Mouse (Mus musculus): ENCODE data around the gene Oma1. TPM values are rescaled to one million over a fixed set of nuclear protein-coding genes. Genes with fewer than 3 reads are reported as not detected.

Oma1 gene
- 7.2 TPM for polyA plus RNA-seq (2012; fragmentation: generic; extraction: Trizol)

DNA sequence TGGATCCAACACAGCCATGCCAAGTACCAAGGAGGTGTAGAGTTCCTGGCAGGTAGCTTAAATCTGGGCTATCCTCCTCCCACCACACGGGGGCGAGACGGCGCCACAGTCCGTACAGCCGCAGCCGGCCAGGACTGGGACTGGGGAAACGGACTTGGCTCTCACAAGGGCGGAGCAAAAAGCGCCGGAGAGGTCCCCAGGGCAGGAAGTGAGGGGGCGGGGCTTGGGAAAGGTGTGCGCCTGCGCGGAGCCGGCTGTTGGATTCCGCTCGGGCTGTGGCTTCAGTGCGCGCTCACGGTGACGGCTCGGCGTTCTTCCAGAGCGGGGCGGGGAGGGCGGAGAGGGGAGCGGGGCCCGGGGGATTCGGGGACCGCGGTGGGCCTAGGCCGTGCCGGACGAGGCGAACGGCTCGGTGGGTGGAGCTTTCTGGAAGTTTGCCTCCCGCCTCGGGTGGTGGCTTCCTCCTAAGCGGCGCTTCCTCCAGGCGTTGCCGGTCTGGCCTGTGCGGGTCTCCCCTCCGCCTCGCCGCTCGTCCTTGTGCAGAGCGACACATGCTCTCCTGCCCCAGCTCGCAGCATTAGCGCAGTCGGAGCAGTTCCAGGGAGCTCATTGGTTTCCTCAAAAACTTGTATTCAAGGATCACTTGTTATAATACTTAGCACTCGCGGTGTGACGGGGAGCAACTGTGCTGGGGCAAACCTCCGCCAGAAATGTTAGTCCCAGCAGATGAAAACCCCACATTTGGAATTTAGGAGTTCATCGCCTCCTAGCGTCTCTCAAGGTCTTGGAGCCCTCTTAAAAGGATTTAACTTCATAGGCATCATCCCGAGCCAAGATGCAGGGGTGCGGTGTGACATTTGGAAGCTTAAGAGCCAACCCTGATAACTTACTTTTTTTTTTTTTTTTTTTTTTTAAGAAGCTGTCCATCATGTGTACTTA is at the start of gene Oma1:
Gene Oma1, plus strand, starts transcription at position 226 of the 939 bp plus-strand sequence.
- Histone ChIP-seq H3K36me3 (ENCODE audit: control insufficient read depth, insufficient read depth) (no peaks in the 10 kb centered on the region), H3K79me2 (ENCODE audit: control insufficient read depth, insufficient read depth) (no peaks in the 10 kb centered on the region), H3ac (ENCODE audit: control insufficient read depth, insufficient read length) (peak within 1 kb of the TSS; percentile 79), H3K4me2 (ENCODE audit: low read depth) (peak within 1 kb of the TSS; percentile 81), H3K27me3 (ENCODE audit: control insufficient read depth, insufficient read depth, insufficient read length) (no peaks in the 10 kb centered on the region), H3K4me3 (peak within 1 kb of the TSS; percentile 40)
- TF ChIP-seq POLR2A (IDR thresholded peaks at IDR 0.05; ENCODE audit: insufficient read length, low read depth) (peak; percentile 79), MAX (IDR thresholded peaks at IDR 0.05; ENCODE audit: low read depth) (no peak), POLR2AphosphoS2 (IDR thresholded peaks at IDR 0.05; ENCODE audit: insufficient read length, low read depth) (peak; percentile 71), MYOD1 (IDR thresholded peaks at IDR 0.05; ENCODE audit: control insufficient read depth in 1 of 3, insufficient read length in 2 of 3, low read depth in 2 of 3) (no peak), REST (IDR thresholded peaks at IDR 0.05; ENCODE audit: insufficient read depth, insufficient read length) (no peak), SRF (IDR thresholded peaks at IDR 0.05; ENCODE audit: control insufficient read depth, insufficient read length, low read depth) (no peak), TCF12 (IDR thresholded peaks at IDR 0.05; ENCODE audit: insufficient read depth, poor library complexity, severe bottlenecking) (no peak), MYOG (IDR thresholded peaks at IDR 0.05; ENCODE audit: control insufficient read depth in 1 of 3, insufficient read depth in 1 of 3, insufficient read length in 2 of 3, low read depth in 2 of 3) (peak in 1 of 3 experiments; percentile 13), TCF3 (IDR thresholded peaks at IDR 0.05; ENCODE audit: insufficient read length, low read depth) (no peak)

DNA sequence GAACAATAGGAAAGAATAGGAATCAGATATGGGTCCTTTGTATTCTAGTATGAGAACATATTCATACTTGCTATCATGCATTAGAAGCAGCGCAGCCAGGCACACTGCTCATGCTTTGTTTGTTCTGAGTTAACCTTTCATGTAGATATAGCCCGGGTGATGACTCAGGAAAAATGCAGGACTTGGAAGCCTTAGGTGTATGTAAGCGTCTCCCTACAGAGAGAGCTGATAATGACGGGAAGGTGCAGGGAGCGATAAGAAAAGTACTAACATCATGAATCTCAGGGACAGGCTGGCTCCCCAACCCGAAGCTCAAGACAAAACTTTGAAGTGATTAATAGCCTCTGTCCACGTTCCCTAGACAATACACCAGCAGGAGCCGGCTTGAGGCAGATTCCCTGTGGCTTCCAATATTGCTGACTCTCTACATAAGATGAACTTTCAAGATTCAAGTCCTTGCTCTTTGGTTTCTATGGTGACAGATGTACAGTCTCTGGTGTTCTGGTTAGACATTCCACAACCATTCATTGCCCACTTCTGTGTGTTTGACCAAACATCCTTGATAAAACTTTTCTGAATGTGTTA is 49.7 kb upstream of the Oma1 start:
- Histone ChIP-seq H3ac (ENCODE audit: control insufficient read depth, insufficient read length) (no peak overlapping the region), H3K27me3 (ENCODE audit: control insufficient read depth, insufficient read depth, insufficient read length) (no peaks in the 10 kb centered on the region), H3K79me2 (ENCODE audit: control insufficient read depth, insufficient read depth) (no peaks in the 10 kb centered on the region), H3K4me3 (no peak overlapping the region), H3K4me2 (ENCODE audit: low read depth) (peak overlapping the region; percentile 13), H3K36me3 (ENCODE audit: control insufficient read depth, insufficient read depth) (no peaks in the 10 kb centered on the region)
- no peak for TF ChIP-seq REST (IDR thresholded peaks at IDR 0.05; ENCODE audit: insufficient read depth, insufficient read length)
- TF ChIP-seq MYOG (IDR thresholded peaks at IDR 0.05; ENCODE audit: control insufficient read depth in 1 of 3, insufficient read depth in 1 of 3, insufficient read length in 2 of 3, low read depth in 2 of 3), result no peak
- no peak for TF ChIP-seq TCF3 (IDR thresholded peaks at IDR 0.05; ENCODE audit: insufficient read length, low read depth)
- TF ChIP-seq E2F4 (IDR thresholded peaks at IDR 0.05; ENCODE audit: insufficient read depth), result no peak
- TF ChIP-seq SRF (IDR thresholded peaks at IDR 0.05; ENCODE audit: control insufficient read depth, insufficient read length, low read depth), result no peak
- TF ChIP-seq MAX (IDR thresholded peaks at IDR 0.05; ENCODE audit: low read depth), result no peak
- TF ChIP-seq POLR2AphosphoS2 (IDR thresholded peaks at IDR 0.05; ENCODE audit: insufficient read length, low read depth), result no peak

DNA sequence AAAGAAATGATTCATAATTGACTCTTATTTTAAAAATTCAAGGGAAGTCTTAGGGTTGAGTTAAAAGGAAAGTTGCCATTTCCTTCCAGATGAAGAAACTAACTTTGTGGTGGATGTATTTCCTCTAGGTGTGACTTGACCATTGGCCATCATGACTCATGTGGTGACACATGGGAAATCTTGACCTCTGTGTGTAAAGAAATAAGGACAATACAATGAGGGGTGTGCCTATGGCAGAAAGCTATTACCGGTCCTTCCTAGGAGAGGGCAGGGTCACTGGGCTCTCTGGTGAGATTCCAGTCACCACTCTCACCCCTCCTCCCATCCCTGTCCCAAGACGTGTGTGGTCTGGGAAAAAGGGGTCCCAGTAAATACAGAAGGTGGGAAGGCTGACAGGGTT is 48.4 kb upstream of the Oma1 start:
- H3K4me3 ChIP-seq, result no peak overlapping the region
- no peak overlapping the region for H3K4me2 ChIP-seq (ENCODE audit: low read depth)
- TF ChIP-seq USF1 (IDR thresholded peaks at IDR 0.05; ENCODE audit: low read depth) (no peak), POLR2A (IDR thresholded peaks at IDR 0.05; ENCODE audit: insufficient read length, low read depth) (no peak), TCF12 (IDR thresholded peaks at IDR 0.05; ENCODE audit: insufficient read depth, poor library complexity, severe bottlenecking) (no peak), REST (IDR thresholded peaks at IDR 0.05; ENCODE audit: insufficient read depth, insufficient read length) (no peak), POLR2AphosphoS2 (IDR thresholded peaks at IDR 0.05; ENCODE audit: insufficient read length, low read depth) (no peak), E2F4 (IDR thresholded peaks at IDR 0.05; ENCODE audit: insufficient read depth) (no peak), TCF3 (IDR thresholded peaks at IDR 0.05; ENCODE audit: insufficient read length, low read depth) (no peak), MYOG (IDR thresholded peaks at IDR 0.05; ENCODE audit: control insufficient read depth in 1 of 3, insufficient read depth in 1 of 3, insufficient read length in 2 of 3, low read depth in 2 of 3) (no peak), MAX (IDR thresholded peaks at IDR 0.05; ENCODE audit: low read depth) (no peak), CEBPB (IDR thresholded peaks at IDR 0.05; ENCODE audit: insufficient read depth, poor library complexity, severe bottlenecking) (no peak), SRF (IDR thresholded peaks at IDR 0.05; ENCODE audit: control insufficient read depth, insufficient read length, low read depth) (no peak), MYOD1 (IDR thresholded peaks at IDR 0.05; ENCODE audit: control insufficient read depth in 1 of 3, insufficient read length in 2 of 3, low read depth in 2 of 3) (no peak)
- H3K79me2 ChIP-seq (ENCODE audit: control insufficient read depth, insufficient read depth), result no peaks in the 10 kb centered on the region
- H3ac ChIP-seq (ENCODE audit: control insufficient read depth, insufficient read length), result no peak overlapping the region
- no peaks in the 10 kb centered on the region for H3K27me3 ChIP-seq (ENCODE audit: control insufficient read depth, insufficient read depth, insufficient read length)
- H3K36me3 ChIP-seq (ENCODE audit: control insufficient read depth, insufficient read depth), result no peaks in the 10 kb centered on the region

DNA sequence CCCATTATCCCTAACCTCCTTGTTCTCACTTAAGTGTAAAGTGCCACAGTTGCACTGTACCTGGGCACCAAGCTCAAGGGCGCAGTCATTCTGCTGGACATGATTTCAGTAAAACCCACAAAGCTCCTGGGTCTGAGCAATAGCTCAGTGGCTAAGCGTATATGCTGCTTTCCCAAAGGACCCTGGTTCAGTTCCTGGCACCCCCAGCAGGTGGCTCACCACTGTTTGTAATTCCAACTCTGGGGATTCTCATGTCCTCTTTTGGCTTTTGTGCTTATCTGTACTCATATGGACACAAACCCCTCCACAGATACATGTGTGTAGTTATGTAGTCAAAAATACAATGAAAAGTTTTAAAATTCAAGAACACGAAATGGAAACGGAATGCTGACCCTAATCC is 44.3 kb upstream of the Oma1 start:
- Histone ChIP-seq H3ac (ENCODE audit: control insufficient read depth, insufficient read length) (no peak overlapping the region), H3K27me3 (ENCODE audit: control insufficient read depth, insufficient read depth, insufficient read length) (no peaks in the 10 kb centered on the region), H3K4me2 (ENCODE audit: low read depth) (no peak overlapping the region), H3K36me3 (ENCODE audit: control insufficient read depth, insufficient read depth) (no peaks in the 10 kb centered on the region), H3K79me2 (ENCODE audit: control insufficient read depth, insufficient read depth) (no peaks in the 10 kb centered on the region), H3K4me3 (no peak overlapping the region)
- TF ChIP-seq TCF12 (IDR thresholded peaks at IDR 0.05; ENCODE audit: insufficient read depth, poor library complexity, severe bottlenecking), result no peak
- no peak for TF ChIP-seq POLR2A (IDR thresholded peaks at IDR 0.05; ENCODE audit: insufficient read length, low read depth)
- no peak for TF ChIP-seq USF1 (IDR thresholded peaks at IDR 0.05; ENCODE audit: low read depth)
- TF ChIP-seq REST (IDR thresholded peaks at IDR 0.05; ENCODE audit: insufficient read depth, insufficient read length), result no peak
- no peak for TF ChIP-seq MAX (IDR thresholded peaks at IDR 0.05; ENCODE audit: low read depth)
- TF ChIP-seq POLR2AphosphoS2 (IDR thresholded peaks at IDR 0.05; ENCODE audit: insufficient read length, low read depth), result no peak
- no peak for TF ChIP-seq SRF (IDR thresholded peaks at IDR 0.05; ENCODE audit: control insufficient read depth, insufficient read length, low read depth)
- no peak for TF ChIP-seq MYOG (IDR thresholded peaks at IDR 0.05; ENCODE audit: control insufficient read depth in 1 of 3, insufficient read depth in 1 of 3, insufficient read length in 2 of 3, low read depth in 2 of 3)
- TF ChIP-seq TCF3 (IDR thresholded peaks at IDR 0.05; ENCODE audit: insufficient read length, low read depth), result no peak
- TF ChIP-seq MYOD1 (IDR thresholded peaks at IDR 0.05; ENCODE audit: control insufficient read depth in 1 of 3, insufficient read length in 2 of 3, low read depth in 2 of 3), result no peak
- TF ChIP-seq CEBPB (IDR thresholded peaks at IDR 0.05; ENCODE audit: insufficient read depth, poor library complexity, severe bottlenecking), result no peak
- no peak for TF ChIP-seq E2F4 (IDR thresholded peaks at IDR 0.05; ENCODE audit: insufficient read depth)

Measured in myocyte (in vitro differentiated cells).